Mouse (Mus musculus) ES-E14 (cell line): ENCODE results near the gene Iqub.

ENCODE experiments used
- CHD2 ChIP-seq: IDR thresholded peaks from 2 replicates; pipeline ENCODE4 v1.6.1; 2014; ENCODE audit warnings: mild to moderate bottlenecking, low read depth, low read length, inconsistent platforms
- HCFC1 ChIP-seq: IDR thresholded peaks from 2 replicates; pipeline ENCODE4 v1.6.1; 2012; ENCODE audit warnings: low read length, inconsistent platforms, borderline replicate concordance; ENCODE audit not compliant: insufficient read depth
- ZC3H11A ChIP-seq: IDR thresholded peaks from 2 replicates; pipeline ENCODE4 v1.6.1; 2012; ENCODE audit warnings: low read depth, mild to moderate bottlenecking, inconsistent platforms, low read length, borderline replicate concordance
- ZNF384 ChIP-seq: IDR thresholded peaks from 2 replicates; pipeline ENCODE4 v1.6.1; 2012; ENCODE audit warnings: low read depth, low read length, inconsistent platforms

- no peak for TF ChIP-seq HCFC1
- no peak for TF ChIP-seq CHD2
- TF ChIP-seq ZC3H11A: no peak
- TF ChIP-seq ZNF384: no peak
Observed at GRCm38 (mm10) chr6:24451026-24451821, 63.6 kb downstream of the Iqub start.
